Mouse (Mus musculus) retina, adult 2 months (tissue): Measurements from ENCODE around the gene Lcn4.
"Not testable (repeated sequence)": the region's sequence is repeated elsewhere in the genome, so short reads cannot be mapped to it uniquely, and the experiment has no call there.

Source experiments
- DNase-seq: peaks from one replicate; pipeline ENCODE4 v3.0.0-alpha.2; 2012; ENCODE audit warnings: low read depth, low spot score

Lcn4 gene

GRCm38 (mm10) chr2:26671182-26671581 lies at the start of gene Lcn4:
Gene Lcn4 (minus strand): TSS chr2:26671282.
- no peak for DNase-seq

- DNase-seq = no peak
Observed at GRCm38 (mm10) chr2:26686171-26686675, 15.1 kb upstream of the Lcn4 start.

GRCm38 (mm10) chr2:26668746-26669145 lies 2.3 kb downstream of the Lcn4 start:
- DNase-seq = no peak

GRCm38 (mm10) chr2:26663551-26663950 lies 7.5 kb downstream of the Lcn4 start:
- not testable (repeated sequence) for DNase-seq

- no peak for DNase-seq
Observed at GRCm38 (mm10) chr2:26663112-26663511, 8.0 kb downstream of the Lcn4 start.

GRCm38 (mm10) chr2:26662509-26662882 lies 8.6 kb downstream of the Lcn4 start:
- DNase-seq = no peak

GRCm38 (mm10) chr2:26661768-26662508 lies 9.1 kb downstream of the Lcn4 start:
- DNase-seq = no peak

GRCm38 (mm10) chr2:26661143-26661752 lies 9.8 kb downstream of the Lcn4 start:
- no peak for DNase-seq

- DNase-seq = no peak
Observed at GRCm38 (mm10) chr2:26657426-26657825, 13.7 kb downstream of the Lcn4 start.

- DNase-seq = no peak
Observed at GRCm38 (mm10) chr2:26654687-26655086, 16.4 kb downstream of the Lcn4 start.

- peak; percentile 77 for DNase-seq
Observed at GRCm38 (mm10) chr2:26646643-26647293, 24.3 kb downstream of the Lcn4 start.

- DNase-seq = no peak
Observed at GRCm38 (mm10) chr2:26643942-26644341, 27.1 kb downstream of the Lcn4 start.

GRCm38 (mm10) chr2:26641006-26641647 lies 30.0 kb downstream of the Lcn4 start:
- no peak for DNase-seq

GRCm38 (mm10) chr2:26639838-26640830 lies 30.9 kb downstream of the Lcn4 start:
- peak; percentile 93 for DNase-seq

- DNase-seq = no peak
Observed at GRCm38 (mm10) chr2:26639083-26639482, 32.0 kb downstream of the Lcn4 start.

- DNase-seq = no peak
Observed at GRCm38 (mm10) chr2:26638572-26638971, 32.5 kb downstream of the Lcn4 start.

GRCm38 (mm10) chr2:26638039-26638438 lies 33.0 kb downstream of the Lcn4 start:
- no peak for DNase-seq

- DNase-seq = no peak
Observed at GRCm38 (mm10) chr2:26637316-26637932, 33.7 kb downstream of the Lcn4 start.

GRCm38 (mm10) chr2:26636325-26636635 lies 34.8 kb downstream of the Lcn4 start:
- DNase-seq = no peak

- DNase-seq = no peak
Observed at GRCm38 (mm10) chr2:26635489-26636324, 35.4 kb downstream of the Lcn4 start.
